In genomic region chr3:35475326-35475725, GRCm38 (mm10) we compare ENCODE assay signal across 16 mouse cellular contexts.
DNase-seq lines count a peak whose midpoint lies in the region; ATAC-seq lines count a peak whose summit lies in the region.
"Had no signal": no experiment of that assay in that cellular context is flagged by ENCODE, and none has a peak within 500 bp of the region (broad histone marks: within the 10 kb centered on the region; RNA-seq: fewer than 3 reads in every experiment).

No protein-coding gene starts in this region.

- no peak overlapping the region for H3K4me3 ChIP-seq in forebrain, embryonic 14.5 days (ENCODE audit: low read depth, low read length)
- H3K4me3 ChIP-seq in forebrain, embryonic 12.5 days (replicated peaks) = no peak overlapping the region
- H3K4me3 ChIP-seq: heart, adult 2 months; limb, embryonic 12.5 days; neural tube, embryonic 12.5 days had no signal

- H3K27me3 ChIP-seq in forebrain, embryonic 14.5 days (replicated peaks; ENCODE audit: control insufficient read depth, insufficient read depth, low read length) = no peaks in the 10 kb centered on the region
- H3K27me3 ChIP-seq in forebrain, embryonic 12.5 days = no peaks in the 10 kb centered on the region
- H3K27me3 ChIP-seq: neural tube, embryonic 12.5 days had no signal

- no peaks in the 10 kb centered on the region for H3K9me3 ChIP-seq in forebrain, embryonic 14.5 days (replicated peaks; ENCODE audit: control insufficient read depth, low read length)
- no peaks in the 10 kb centered on the region for H3K9me3 ChIP-seq in forebrain, embryonic 12.5 days
- H3K9me3 ChIP-seq: limb, embryonic 12.5 days; neural tube, embryonic 12.5 days had no signal

- no peaks in the 10 kb centered on the region; the same call in 1 of the 2 replicates for H3K4me1 ChIP-seq in forebrain, embryonic 14.5 days (ENCODE audit: control insufficient read depth, insufficient read depth, low read length)
- peaks cover 8% of the 10 kb centered on the region for H3K4me1 ChIP-seq in forebrain, embryonic 12.5 days

- H3K4me2 ChIP-seq in forebrain, embryonic 14.5 days (ENCODE audit: low read length) = no peak overlapping the region
- no peak overlapping the region for H3K4me2 ChIP-seq in forebrain, embryonic 12.5 days
- H3K4me2 ChIP-seq: limb, embryonic 12.5 days; neural tube, embryonic 12.5 days had no signal

- 69% methylated on average over 7 of the region's 7 CpGs for WGBS in forebrain, embryonic 14.5 days
- 83% methylated on average over 7 of the region's 7 CpGs for WGBS in forebrain, embryonic 12.5 days

- DNase-seq in forebrain, embryonic 14.5 days (ENCODE audit: low spot score) = peak; percentile 60
- DNase-seq in left cerebral cortex, postnatal 4 days = peak; percentile 28
- no peak for DNase-seq in left cerebral cortex, adult 18-20 months (ENCODE audit: low spot score in 2 of 2)
- peak; percentile 33 for DNase-seq in urinary bladder, postnatal 14 days (ENCODE audit: low spot score)
- DNase-seq in urinary bladder, adult 2 months (ENCODE audit: low spot score) = no peak
- no peak for DNase-seq in spleen, postnatal 4 days (ENCODE audit: low spot score in 2 of 2)
- DNase-seq: adrenal gland, adult 8-10 months; cerebellum, adult 11 months; embryo, embryonic 11 days; heart, adult 2 months; kidney, adult 8-10 months; liver, postnatal 0 days had no signal

- H3K27ac ChIP-seq in forebrain, embryonic 14.5 days (ENCODE audit: low read depth, low read length) = no peak overlapping the region
- no peak overlapping the region for H3K27ac ChIP-seq in forebrain, embryonic 12.5 days
- H3K27ac ChIP-seq: heart, adult 2 months; limb, embryonic 12.5 days; neural tube, embryonic 12.5 days had no signal

- H3K9ac ChIP-seq in forebrain, embryonic 14.5 days (ENCODE audit: low read length) = no peak overlapping the region
- no peak overlapping the region for H3K9ac ChIP-seq in forebrain, embryonic 12.5 days
- H3K9ac ChIP-seq: limb, embryonic 12.5 days; liver, postnatal 0 days; neural tube, embryonic 12.5 days had no signal

- H3K36me3 ChIP-seq in forebrain, embryonic 14.5 days (ENCODE audit: control insufficient read depth, insufficient read depth, low read length) = no peaks in the 10 kb centered on the region
- H3K36me3 ChIP-seq in forebrain, embryonic 12.5 days (replicated peaks) = no peaks in the 10 kb centered on the region
- H3K36me3 ChIP-seq: limb, embryonic 12.5 days; neural tube, embryonic 12.5 days had no signal

- ATAC-seq in forebrain, embryonic 14.5 days = no peak
- ATAC-seq in forebrain, embryonic 12.5 days (ENCODE audit: low FRiP score) = no peak
- ATAC-seq: CD4-positive, CD25-positive, alpha-beta regulatory T cell, adult 4 months; liver, postnatal 0 days had no signal

- intact Hi-C loops in left cerebral cortex, postnatal 4 days (cut with DNase I) = no loop called here

Comparison
In these comparisons a context has a peak if more than half of its experiments do, and no peak if none do; other contexts are left out.
1. DNase-seq: peak in forebrain, embryonic 14.5 days (single experiment), left cerebral cortex, postnatal 4 days (single experiment) and urinary bladder, postnatal 14 days (single experiment); none in left cerebral cortex, adult 18-20 months (0 of 2), urinary bladder, adult 2 months (single experiment) and spleen, postnatal 4 days (0 of 2).